Mouse (Mus musculus): ENCODE data around the gene Tubb2b. TPM values are rescaled to one million over a fixed set of nuclear protein-coding genes. Genes with fewer than 3 reads are reported as not detected.

The Tubb2b gene
- polyA plus RNA-seq (2015; fragmentation: Illumina TruSeq; extraction: RNeasy Lipid Tissue Mini Kit (QIAGEN cat#74804); ENCODE audit: low read depth, low replicate concordance), result 162 TPM

GRCm38 (mm10) chr13:34130226-34130731 lies at the start of gene Tubb2b:
TSS of gene Tubb2b (minus strand) at chr13:34130466.

DNA sequence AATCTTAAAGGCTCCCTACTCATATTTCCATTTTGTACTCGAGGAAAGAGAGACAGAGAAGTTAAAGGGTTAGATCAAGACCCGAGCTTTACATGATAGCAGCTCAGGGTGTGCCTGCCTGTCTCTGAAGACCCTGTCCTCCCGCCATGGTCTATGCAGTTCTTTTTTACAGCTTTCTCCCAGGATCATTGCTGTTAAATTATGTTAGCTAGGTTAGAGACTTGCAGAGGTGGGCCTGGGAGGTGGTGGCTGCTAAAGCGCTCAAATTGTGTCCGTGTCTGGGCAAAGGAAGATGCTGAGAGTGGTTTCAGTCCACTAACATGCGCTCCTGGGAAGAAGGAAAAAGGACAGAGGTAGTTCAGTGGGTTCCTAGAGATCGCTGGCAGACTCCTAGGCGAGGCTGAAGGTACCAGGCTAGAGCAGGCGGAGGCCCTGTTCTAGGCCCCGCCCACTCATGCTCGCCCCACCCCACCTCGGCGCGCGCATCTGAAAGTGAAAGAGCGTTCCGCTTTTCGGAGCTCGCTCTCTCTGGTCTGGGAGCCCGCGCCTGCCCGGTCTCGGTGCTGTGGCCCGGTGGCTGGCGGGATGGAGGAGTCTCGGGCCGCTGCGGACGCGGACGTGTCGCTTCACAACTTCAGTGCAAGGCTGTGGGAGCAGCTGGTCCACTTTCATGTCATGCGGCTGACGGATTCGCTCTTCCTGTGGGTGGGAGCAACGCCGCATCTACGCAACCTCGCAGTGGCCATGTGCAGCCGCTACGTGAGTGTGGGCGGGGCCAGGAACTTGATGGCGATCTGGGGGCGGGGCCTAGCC lies 32.4 kb upstream of the Tubb2b start, which contains the start of gene Psmg4:
Psmg4 (plus strand) TSS at position 474 of the 813 bp plus-strand sequence.

DNA sequence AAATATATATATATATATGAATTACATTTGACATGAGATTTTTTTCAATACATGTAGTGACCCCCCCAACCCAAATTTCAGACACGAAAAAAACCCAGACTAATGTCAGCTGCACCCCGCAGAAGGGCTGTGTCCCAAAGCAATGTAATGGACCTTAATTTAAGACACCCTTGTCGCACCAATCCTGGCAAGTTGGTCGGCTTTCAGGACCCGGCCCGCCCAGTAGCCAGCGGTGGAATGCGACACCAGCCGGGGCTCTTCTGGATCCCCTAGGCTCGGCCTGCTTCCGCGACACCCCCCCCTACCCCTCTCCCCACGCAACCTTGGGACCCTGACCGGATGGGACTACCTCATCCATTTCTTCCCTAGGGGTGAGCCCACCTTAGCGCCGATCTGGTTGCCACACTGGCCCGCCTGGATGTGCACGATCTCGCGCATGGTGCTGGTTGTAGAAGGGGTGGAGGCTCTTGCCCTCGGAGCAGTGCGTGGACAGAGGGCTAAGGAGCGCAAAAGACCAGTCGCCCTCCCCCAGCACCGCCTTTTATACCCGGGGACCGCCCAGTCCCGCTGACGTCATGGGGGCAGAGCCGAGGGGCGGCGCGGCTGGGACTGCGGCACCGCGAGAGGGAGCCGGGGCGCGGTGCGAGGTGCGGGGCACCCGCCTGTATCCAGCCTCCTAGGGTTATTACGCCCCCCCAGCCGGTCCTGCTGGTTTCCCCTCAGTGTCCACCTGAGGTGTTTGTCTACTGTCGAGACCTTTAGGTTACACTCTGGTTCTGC lies 52.6 kb downstream of the Tubb2b start, which contains the start of gene Tubb2a:
Tubb2a (minus strand) TSS at position 516 of the 780 bp plus-strand sequence.

Other genes starting within 250 kb of the Tubb2b start
- not detected for gene Serpinb6c, start 224.8 kb downstream of the Tubb2b start, polyA plus RNA-seq (2015; fragmentation: Illumina TruSeq; extraction: RNeasy Lipid Tissue Mini Kit (QIAGEN cat#74804); ENCODE audit: low read depth, low replicate concordance)
- 12.6 TPM for gene Nqo2, start 165.8 kb downstream of the Tubb2b start, polyA plus RNA-seq (2015; fragmentation: Illumina TruSeq; extraction: RNeasy Lipid Tissue Mini Kit (QIAGEN cat#74804); ENCODE audit: low read depth, low replicate concordance)
- gene Ripk1, start 128.1 kb downstream of the Tubb2b start, polyA plus RNA-seq (2015; fragmentation: Illumina TruSeq; extraction: RNeasy Lipid Tissue Mini Kit (QIAGEN cat#74804); ENCODE audit: low read depth, low replicate concordance), result 3.6 TPM
- gene Serpinb6a, start 127.7 kb downstream of the Tubb2b start, polyA plus RNA-seq (2015; fragmentation: Illumina TruSeq; extraction: RNeasy Lipid Tissue Mini Kit (QIAGEN cat#74804); ENCODE audit: low read depth, low replicate concordance), result 72.9 TPM
- 52.1 TPM for gene Bphl, start 92.9 kb downstream of the Tubb2b start, polyA plus RNA-seq (2015; fragmentation: Illumina TruSeq; extraction: RNeasy Lipid Tissue Mini Kit (QIAGEN cat#74804); ENCODE audit: low read depth, low replicate concordance)
- 803 TPM for gene Tubb2a, start 52.5 kb downstream of the Tubb2b start, polyA plus RNA-seq (2015; fragmentation: Illumina TruSeq; extraction: RNeasy Lipid Tissue Mini Kit (QIAGEN cat#74804); ENCODE audit: low read depth, low replicate concordance)
- gene Psmg4, start 32.5 kb upstream of the Tubb2b start, polyA plus RNA-seq (2015; fragmentation: Illumina TruSeq; extraction: RNeasy Lipid Tissue Mini Kit (QIAGEN cat#74804); ENCODE audit: low read depth, low replicate concordance), result 28.0 TPM
- 31.7 TPM for gene Slc22a23, start 214.7 kb upstream of the Tubb2b start, polyA plus RNA-seq (2015; fragmentation: Illumina TruSeq; extraction: RNeasy Lipid Tissue Mini Kit (QIAGEN cat#74804); ENCODE audit: low read depth, low replicate concordance)